Mouse (Mus musculus): Measurements from ENCODE around the gene Wars.
"Not testable (repeated sequence)": the region's sequence is repeated elsewhere in the genome, so short reads cannot be mapped to it uniquely, and the experiment has no call there.

The Wars gene

DNA sequence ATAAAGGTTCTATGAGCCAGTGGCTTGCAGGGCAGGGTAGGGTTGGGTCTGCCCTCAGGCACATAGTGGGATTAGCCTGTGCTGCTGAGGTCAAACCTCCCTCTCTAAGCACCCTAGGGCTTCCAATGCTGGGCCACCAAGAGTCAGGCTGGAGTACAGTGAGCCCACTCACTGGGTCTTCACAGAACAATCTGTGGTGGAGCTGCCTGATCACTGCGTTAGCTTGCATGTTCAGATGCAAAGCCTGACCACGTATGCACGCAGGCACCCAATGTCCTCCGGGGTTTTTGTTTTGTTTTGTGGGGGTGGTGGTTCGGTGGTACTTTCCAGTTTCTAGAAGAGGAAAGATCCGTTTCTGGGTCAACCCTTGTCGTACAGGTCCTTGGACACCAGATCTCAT lies 36.9 kb downstream of the Wars start:
- no peak for DNase-seq (ENCODE audit: low spot score)

- no peak for DNase-seq (ENCODE audit: low spot score)
Measured at GRCm38 (mm10) chr12:108856186-108856585, 37.8 kb downstream of the Wars start.

- no peak for DNase-seq (ENCODE audit: low spot score)
Measured at GRCm38 (mm10) chr12:108855081-108855480, 38.9 kb downstream of the Wars start.

GRCm38 (mm10) chr12:108852822-108853221 lies 41.2 kb downstream of the Wars start:
- no peak for DNase-seq (ENCODE audit: low spot score)

GRCm38 (mm10) chr12:108850886-108851285 lies 43.1 kb downstream of the Wars start:
- no peak for DNase-seq (ENCODE audit: low spot score)

DNA sequence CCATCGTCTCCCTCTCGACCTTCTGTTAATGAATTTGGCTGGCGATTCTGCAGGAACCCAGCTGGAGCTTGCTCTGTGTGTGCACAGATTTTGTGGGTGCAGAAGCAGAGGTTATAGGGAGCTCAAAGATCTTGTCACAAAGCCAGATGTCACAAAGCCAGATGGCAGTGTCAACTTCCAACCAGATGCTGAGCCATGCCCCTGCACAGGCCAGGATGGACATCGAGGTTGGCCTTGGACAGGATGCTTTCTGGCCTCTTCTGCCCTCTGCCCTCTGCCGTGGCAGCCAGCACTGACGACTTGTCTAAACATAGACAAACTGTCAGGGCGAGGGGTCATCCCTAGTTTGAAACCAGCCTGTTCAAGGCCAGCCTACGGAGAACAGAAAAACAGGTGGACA lies 43.8 kb downstream of the Wars start:
- DNase-seq (ENCODE audit: low spot score): no peak

- DNase-seq (ENCODE audit: low spot score): no peak
Measured at GRCm38 (mm10) chr12:108849488-108850022, 44.4 kb downstream of the Wars start.

DNA sequence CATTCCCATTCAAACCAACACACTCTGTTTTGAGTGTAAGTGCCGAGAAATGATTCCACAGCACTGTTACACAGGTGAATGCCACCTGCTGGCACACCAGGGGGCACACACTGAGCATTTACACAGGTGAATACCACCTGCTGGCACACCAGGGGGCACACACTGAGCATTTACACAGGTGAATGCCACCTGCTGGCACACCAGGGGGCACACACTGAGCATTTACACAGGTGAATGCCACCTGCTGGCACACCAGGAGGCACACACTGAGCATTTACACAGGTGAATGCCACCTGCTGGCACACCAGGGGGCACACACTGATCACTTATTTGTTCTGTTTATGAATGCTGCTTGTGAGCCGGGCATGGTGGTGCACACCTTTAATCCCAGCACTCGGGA lies 45.9 kb downstream of the Wars start:
- not testable (repeated sequence) for DNase-seq (ENCODE audit: low spot score)

DNA sequence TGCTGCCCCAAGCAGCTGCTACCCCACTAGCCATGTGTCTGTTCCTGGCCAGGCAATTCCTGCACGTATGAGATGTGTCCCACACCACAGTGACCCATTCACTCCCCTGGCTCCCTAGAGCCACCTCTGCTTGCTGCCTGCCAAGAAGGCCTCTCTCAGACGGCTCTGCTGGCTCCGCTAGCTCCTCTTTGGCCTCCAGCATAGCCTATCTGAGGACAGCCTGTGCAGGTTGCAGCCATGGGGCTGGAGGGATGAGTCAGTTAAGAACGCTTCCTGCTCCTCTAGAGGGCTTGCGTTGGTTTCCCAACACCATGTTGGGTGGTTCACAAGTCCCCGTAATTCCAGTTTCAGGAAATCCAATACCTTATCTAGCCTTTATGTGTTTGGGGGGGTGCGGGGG lies 51.3 kb downstream of the Wars start:
- no peak for DNase-seq (ENCODE audit: low spot score)

GRCm38 (mm10) chr12:108841181-108841580 lies 52.8 kb downstream of the Wars start:
- peak; percentile 84 for DNase-seq (ENCODE audit: low spot score)

DNA sequence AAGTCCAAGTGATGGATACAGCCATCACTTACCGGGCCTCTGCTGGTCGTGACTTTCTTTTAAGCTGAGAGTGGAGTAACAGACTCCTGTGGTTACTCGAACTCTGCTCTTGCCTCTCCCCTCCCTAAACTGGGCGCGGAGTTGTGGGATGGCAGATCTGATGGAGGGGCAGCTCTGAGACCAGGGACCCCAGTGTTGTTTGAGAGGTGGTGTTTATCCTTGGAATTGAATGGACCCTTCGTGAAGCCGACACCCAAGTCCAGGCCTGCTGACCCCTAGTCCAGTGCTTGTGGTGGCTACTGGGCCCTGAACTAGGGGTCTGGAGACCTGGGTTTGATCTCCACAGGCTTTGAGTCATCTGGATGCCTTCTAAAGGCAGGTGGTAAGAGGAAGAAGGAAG lies 57.3 kb downstream of the Wars start:
- no peak for DNase-seq (ENCODE audit: low spot score)

GRCm38 (mm10) chr12:108835840-108836409 lies 58.0 kb downstream of the Wars start, which contains the start of the genes Slc25a29 and Slc25a47:
Gene Slc25a29 (minus strand): TSS chr12:108835883.
Gene Slc25a47 (plus strand): TSS chr12:108836046.
- peak; percentile 97 for DNase-seq (ENCODE audit: low spot score)

- peak; percentile 24 for DNase-seq (ENCODE audit: low spot score)
Measured at GRCm38 (mm10) chr12:108835208-108835839, 58.6 kb downstream of the Wars start.

GRCm38 (mm10) chr12:108834786-108835185 lies 59.2 kb downstream of the Wars start:
- DNase-seq (ENCODE audit: low spot score): no peak

DNA sequence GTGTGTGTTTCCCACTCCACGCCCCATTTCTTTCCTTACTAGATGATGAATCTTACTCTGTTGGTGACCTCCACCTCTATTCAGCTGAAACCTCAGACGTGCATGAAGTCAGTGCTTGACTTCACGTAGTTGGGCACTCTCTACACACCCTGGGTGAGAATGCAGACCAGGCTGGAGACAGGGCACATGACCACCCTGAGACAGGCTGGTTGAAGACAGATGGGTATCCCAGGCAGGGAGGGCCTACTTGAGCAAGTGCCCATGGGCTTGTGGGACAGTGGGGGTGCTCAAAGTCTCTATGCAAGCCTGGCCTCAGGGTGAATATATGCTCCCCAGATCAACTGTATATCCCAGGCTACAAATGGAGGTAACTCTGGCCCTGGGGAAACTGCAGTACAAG lies 59.6 kb downstream of the Wars start:
- no peak for DNase-seq (ENCODE audit: low spot score)

- DNase-seq (ENCODE audit: low spot score): no peak
Measured at GRCm38 (mm10) chr12:108833408-108833807, 60.6 kb downstream of the Wars start.

DNA sequence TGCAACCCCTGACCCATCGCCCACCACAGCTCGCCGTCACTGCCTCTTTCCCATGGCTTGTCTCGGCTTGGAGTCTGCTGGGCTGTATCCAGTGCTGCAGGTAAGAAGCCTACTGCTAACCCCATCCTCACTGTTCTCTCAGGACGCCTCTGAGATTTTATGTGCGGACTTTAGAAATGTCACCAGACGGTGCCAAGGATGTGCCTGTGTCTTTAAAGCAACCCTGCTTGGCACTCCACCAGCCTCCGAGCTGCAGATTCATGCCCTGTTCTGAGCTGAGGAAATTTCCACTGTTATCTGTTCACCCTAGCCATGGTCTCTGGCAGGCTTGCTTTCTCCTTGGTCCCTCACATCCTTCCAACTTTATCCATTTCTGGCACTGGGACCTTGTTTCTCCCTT lies 61.1 kb downstream of the Wars start:
- no peak for DNase-seq (ENCODE audit: low spot score)

DNA sequence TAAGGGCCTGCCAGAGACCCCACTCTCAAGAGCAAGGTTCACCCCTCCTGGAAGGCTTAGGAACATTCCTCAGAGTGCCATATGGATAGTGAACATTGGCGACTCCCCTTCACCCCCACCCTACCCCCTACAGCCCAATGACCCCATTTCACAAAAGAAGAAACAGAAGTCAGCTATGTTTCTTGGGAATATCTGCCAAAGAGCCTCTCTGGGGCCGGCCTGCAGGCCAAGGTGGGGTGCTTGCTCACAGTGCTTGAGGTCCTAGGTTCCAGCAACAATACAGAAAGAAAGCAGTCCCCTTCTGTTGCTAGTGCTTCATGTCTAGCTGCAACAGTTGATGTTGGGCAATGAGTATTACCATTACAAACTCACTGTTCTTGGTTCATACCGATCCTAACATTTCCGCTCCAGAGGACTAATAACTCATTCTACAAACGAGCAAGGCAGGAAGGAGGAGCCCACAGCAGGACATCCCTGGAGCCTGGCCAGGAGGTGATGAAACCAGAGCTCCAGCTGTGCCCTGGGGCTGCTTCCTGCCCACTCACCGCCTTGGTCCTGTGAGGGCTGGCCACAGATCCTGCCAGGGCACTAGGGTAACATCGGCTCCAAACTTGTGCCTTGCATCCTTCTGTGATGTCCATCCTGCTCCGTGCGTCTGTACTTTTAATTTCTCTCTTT lies 61.9 kb downstream of the Wars start:
- DNase-seq (ENCODE audit: low spot score): peak; percentile 80

GRCm38 (mm10) chr12:108830358-108830757 lies 63.6 kb downstream of the Wars start:
- DNase-seq (ENCODE audit: low spot score): no peak

GRCm38 (mm10) chr12:108829636-108830035 lies 64.3 kb downstream of the Wars start:
- no peak for DNase-seq (ENCODE audit: low spot score)

GRCm38 (mm10) chr12:108827641-108828040 lies 66.3 kb downstream of the Wars start:
- DNase-seq (ENCODE audit: low spot score): no peak

- no peak for DNase-seq (ENCODE audit: low spot score)
Measured at GRCm38 (mm10) chr12:108826958-108827535, 66.9 kb downstream of the Wars start.

Data from urinary bladder, postnatal 14 days (tissue).